Mouse (Mus musculus) testis, adult 2 months (tissue): Measurements from ENCODE around the gene Klk1b4.

ENCODE experiments used
- CTCF ChIP-seq: fragments of 200-500 bp; IDR thresholded peaks from 2 replicates; pipeline ENCODE4 v1.5.1; 2012; ENCODE audit warnings: low read depth, mild to moderate bottlenecking, inconsistent platforms, low read length, moderate library complexity; ENCODE audit not compliant: control insufficient read depth, insufficient read depth, insufficient replicate concordance
- POLR2A ChIP-seq: fragments of 200-500 bp; IDR thresholded peaks from 2 replicates; pipeline ENCODE4 v1.6.1; 2012; ENCODE audit warnings: low read depth, mild to moderate bottlenecking, inconsistent platforms, low read length, moderate library complexity; ENCODE audit not compliant: control insufficient read depth

GRCm38 (mm10) chr7:44197891-44198290 lies 9.3 kb upstream of the Klk1b4 start, which contains the start of gene Klk1b3:
- no peak for TF ChIP-seq CTCF
- TF ChIP-seq POLR2A, result no peak
